Mouse (Mus musculus) heart, embryonic 12.5 days (tissue): ENCODE results near the gene Nfxl1. TPM values are rescaled to one million over a fixed set of nuclear protein-coding genes. Genes with fewer than 3 reads are reported as not detected.
"Not testable (repeated sequence)": the region's sequence is repeated elsewhere in the genome, so short reads cannot be mapped to it uniquely, and the experiment has no call there.

ENCODE experiments used
- ATAC-seq: fragments of 200-750 bp; cut with Nextera tagmentation; 2 replicates; pipeline ENCODE4 v1.8.0; 2017; ENCODE audit warnings: moderate TSS enrichment, moderate library complexity; ENCODE audit not compliant: insufficient number of reproducible peaks, low FRiP score
- H3K27ac ChIP-seq: fragments of 300-500 bp; sonication (generic); 2 replicates; pipeline ENCODE4 v1.5.1; 2016; ENCODE audit warnings: mild to moderate bottlenecking, moderate library complexity; ENCODE audit not compliant: poor library complexity, severe bottlenecking
- H3K27me3 ChIP-seq: fragments of 300-500 bp; sonication (generic); replicated peaks from 2 replicates; pipeline ENCODE4 v1.6.1; 2016; ENCODE audit warnings: mild to moderate bottlenecking, moderate library complexity
- H3K36me3 ChIP-seq: fragments of 300-500 bp; sonication (generic); 2 replicates; pipeline ENCODE4 v1.6.1; 2016; ENCODE audit warnings: mild to moderate bottlenecking, moderate library complexity
- H3K4me1 ChIP-seq: fragments of 300-500 bp; sonication (generic); replicated peaks from 2 replicates; pipeline ENCODE4 v1.6.1; 2016; ENCODE audit warnings: mild to moderate bottlenecking
- H3K4me2 ChIP-seq: fragments of 300-500 bp; sonication (generic); 2 replicates; pipeline ENCODE4 v1.6.1; 2016; ENCODE audit warnings: mild to moderate bottlenecking, moderate library complexity
- H3K4me3 ChIP-seq: fragments of 300-500 bp; sonication (generic); 2 replicates; pipeline ENCODE4 v1.5.1; 2016; ENCODE audit warnings: mild to moderate bottlenecking
- H3K9ac ChIP-seq: fragments of 300-500 bp; sonication (generic); 2 replicates; pipeline ENCODE4 v1.6.1; 2016; ENCODE audit warnings: mild to moderate bottlenecking, moderate library complexity
- H3K9me3 ChIP-seq: fragments of 300-500 bp; sonication (generic); replicated peaks from 2 replicates; pipeline ENCODE4 v1.6.1; 2016; ENCODE audit warnings: mild to moderate bottlenecking, moderate library complexity
- WGBS: fragments of 180-500 bp; shearing (Covaris S2); methylation state at CpG from one replicate; pipeline ENCODE4 v1.1.7; 2016; 5-methylcytosine and 5-hydroxymethylcytosine counted together
- polyA plus RNA-seq: library from polyadenylated mRNA; unstranded; fragments of >200 nt; fragmentation: Nextera tagmentation; extraction: Ambion mirVana; gene quantifications from 2 replicates; pipeline ENCODE4 v1.2.1, GENCODE M21; 2016

Gene Nfxl1
- 16.8 and 17.6 TPM in 2 replicates for polyA plus RNA-seq

- H3K27ac ChIP-seq: peak within 1 kb of the TSS; percentile 43
- H3K4me2 ChIP-seq: peak within 1 kb of the TSS; percentile 82
- no peaks in the 10 kb centered on the region for H3K27me3 ChIP-seq
- peak within 1 kb of the TSS; percentile 85 for H3K9ac ChIP-seq
- peaks cover 3% of the 10 kb centered on the region for H3K36me3 ChIP-seq
- H3K4me1 ChIP-seq: peaks cover 8% of the 10 kb centered on the region
- peak; percentile 95 for ATAC-seq
- 0% methylated on average over 42 of the region's 42 CpGs for WGBS
- peak within 1 kb of the TSS; percentile 81 for H3K4me3 ChIP-seq
- H3K9me3 ChIP-seq: peaks cover 13% of the 10 kb centered on the region
These were observed at the start of gene Nfxl1 for GRCm38 (mm10) chr5:72559544-72560049. Gene Nfxl1 (minus strand): TSS chr5:72559684.

- 82% methylated on average over 4 of the region's 4 CpGs for WGBS
These were observed 43.7 kb upstream of the Nfxl1 start for GRCm38 (mm10) chr5:72603138-72603537.

GRCm38 (mm10) chr5:72601006-72601405 is 41.5 kb upstream of the Nfxl1 start:
- Histone ChIP-seq H3K9ac (no peak overlapping the region), H3K4me2 (no peak overlapping the region), H3K9me3 (no peaks in the 10 kb centered on the region), H3K4me3 (no peak overlapping the region), H3K27me3 (no peaks in the 10 kb centered on the region), H3K27ac (no peak overlapping the region), H3K4me1 (no peaks in the 10 kb centered on the region), H3K36me3 (no peaks in the 10 kb centered on the region)
- 15% methylated on average over 5 of the region's 5 CpGs for WGBS
- no peak for ATAC-seq

More at GRCm38 (mm10) chr5:72603138-72603537, 43.7 kb upstream of the Nfxl1 start:
- no peak for ATAC-seq
- H3K4me2 ChIP-seq: no peak overlapping the region
- no peaks in the 10 kb centered on the region for H3K27me3 ChIP-seq
- H3K4me3 ChIP-seq: no peak overlapping the region
- no peaks in the 10 kb centered on the region for H3K36me3 ChIP-seq
- H3K4me1 ChIP-seq: 0 out of 2 replicates have a peak, but pooled peaks cover 5% of the 10 kb centered on the region
- H3K27ac ChIP-seq: no peak overlapping the region
- H3K9me3 ChIP-seq: no peaks in the 10 kb centered on the region; the same call in 1 of the 2 replicates
- no peak overlapping the region for H3K9ac ChIP-seq

- H3K27me3 ChIP-seq: peaks cover 36% of the 10 kb centered on the region
- whole genome bisulfite sequencing: 5% methylated on average over 38 of the region's 38 CpGs
- peak within 1 kb of the TSS; percentile 50 for H3K4me3 ChIP-seq
- peak within 1 kb of the TSS; percentile 55 for H3K9ac ChIP-seq
- H3K27ac ChIP-seq: no peak within 1 kb of the TSS
- ATAC-seq: peak; percentile 39; the same call in 1 of the 2 replicates
- H3K4me2 ChIP-seq: peak within 1 kb of the TSS; percentile 87
- H3K9me3 ChIP-seq: no peaks in the 10 kb centered on the region
- H3K36me3 ChIP-seq: no peaks in the 10 kb centered on the region
- H3K4me1 ChIP-seq: peaks cover 5% of the 10 kb centered on the region; the same call in 1 of the 2 replicates
These were observed 27.8 kb upstream of the Nfxl1 start, which contains the start of gene Gm5868 for GRCm38 (mm10) chr5:72587192-72587681. Gene Gm5868 (minus strand): TSS chr5:72587551.

- Histone ChIP-seq H3K4me2 (peak overlapping the region; percentile 87), H3K4me3 (peak overlapping the region; percentile 50), H3K27me3 (peaks cover 38% of the 10 kb centered on the region), H3K9ac (peak overlapping the region; percentile 55)
- WGBS: 44% methylated on average over 25 of the region's 25 CpGs
- H3K4me1 ChIP-seq, H3K27ac ChIP-seq, ATAC-seq, H3K36me3 ChIP-seq, H3K9me3 ChIP-seq: not testable (repeated sequence)
These were observed 27.2 kb upstream of the Nfxl1 start for GRCm38 (mm10) chr5:72586667-72587191.

- H3K4me2 ChIP-seq, H3K27ac ChIP-seq, H3K4me1 ChIP-seq, H3K36me3 ChIP-seq, H3K9ac ChIP-seq, H3K4me3 ChIP-seq, H3K9me3 ChIP-seq, ATAC-seq: not testable (repeated sequence)
- WGBS: 46% methylated on average over 7 of the region's 7 CpGs
- H3K27me3 ChIP-seq: peaks cover 44% of the 10 kb centered on the region
These were observed 26.6 kb upstream of the Nfxl1 start for GRCm38 (mm10) chr5:72586122-72586521.

GRCm38 (mm10) chr5:72580970-72581332 is 21.5 kb upstream of the Nfxl1 start, which contains the start of gene Zar1:
Gene Zar1 (minus strand): TSS chr5:72581254.
- not testable (repeated sequence) for ATAC-seq

GRCm38 (mm10) chr5:72580088-72580969 is 20.8 kb upstream of the Nfxl1 start:
- H3K9me3 ChIP-seq, H3K4me1 ChIP-seq, H3K36me3 ChIP-seq, H3K27ac ChIP-seq: not testable (repeated sequence)
- peak; percentile 33; the same call in 1 of the 2 replicates for ATAC-seq
- 6% methylated on average over 47 of the region's 73 CpGs for WGBS
- peak overlapping the region; percentile 95 for H3K4me2 ChIP-seq
- peak overlapping the region; percentile 68 for H3K9ac ChIP-seq
- H3K4me3 ChIP-seq: peak overlapping the region; percentile 55
- H3K27me3 ChIP-seq: peaks cover 38% of the 10 kb centered on the region

More at GRCm38 (mm10) chr5:72580970-72581332, 21.5 kb upstream of the Nfxl1 start, which contains the start of gene Zar1:
- Histone ChIP-seq H3K4me2 (peak within 1 kb of the TSS; percentile 95), H3K9ac (peak within 1 kb of the TSS; percentile 68), H3K27me3 (peaks cover 41% of the 10 kb centered on the region), H3K4me3 (peak within 1 kb of the TSS; percentile 55)
- H3K4me1 ChIP-seq, H3K9me3 ChIP-seq, H3K36me3 ChIP-seq, H3K27ac ChIP-seq: not testable (repeated sequence)
- WGBS: 8% methylated on average over 19 of the region's 21 CpGs

GRCm38 (mm10) chr5:72579599-72579998 is 20.1 kb upstream of the Nfxl1 start:
- H3K4me3 ChIP-seq, H3K36me3 ChIP-seq, ATAC-seq, H3K27ac ChIP-seq, H3K9ac ChIP-seq, H3K4me1 ChIP-seq, H3K9me3 ChIP-seq: not testable (repeated sequence)
- 67% methylated on average over 10 of the region's 10 CpGs for WGBS
- Histone ChIP-seq H3K27me3 (peaks cover 38% of the 10 kb centered on the region), H3K4me2 (peak overlapping the region; percentile 95; the same call in 1 of the 2 replicates)

GRCm38 (mm10) chr5:72565621-72566020 is 6.1 kb upstream of the Nfxl1 start:
- no peaks in the 10 kb centered on the region for H3K27me3 ChIP-seq
- H3K9me3 ChIP-seq: peaks cover 43% of the 10 kb centered on the region
- WGBS: 79% methylated on average over 5 of the region's 5 CpGs
- H3K27ac ChIP-seq: no peak overlapping the region
- 0 out of 2 replicates have a peak, but pooled peaks cover 3% of the 10 kb centered on the region for H3K36me3 ChIP-seq
- H3K4me2 ChIP-seq: no peak overlapping the region
- H3K4me1 ChIP-seq: no peaks in the 10 kb centered on the region
- no peak overlapping the region for H3K4me3 ChIP-seq
- H3K9ac ChIP-seq: no peak overlapping the region
- ATAC-seq: no peak

GRCm38 (mm10) chr5:72563183-72563582 is 3.7 kb upstream of the Nfxl1 start:
- WGBS: 28% methylated on average over 2 of the region's 2 CpGs
- ATAC-seq, H3K4me2 ChIP-seq, H3K4me1 ChIP-seq, H3K36me3 ChIP-seq, H3K27ac ChIP-seq, H3K9ac ChIP-seq, H3K4me3 ChIP-seq, H3K27me3 ChIP-seq: not testable (repeated sequence)
- H3K9me3 ChIP-seq: peaks cover 26% of the 10 kb centered on the region
